Mouse (Mus musculus) urinary bladder, postnatal 14 days (tissue): Measurements from ENCODE around the gene Zmynd8.

Source experiments
- DNase-seq: peaks from one replicate; pipeline ENCODE4 v3.0.0; 2021; ENCODE audit warnings: low spot score

The Zmynd8 gene

GRCm38 (mm10) chr2:165833468-165833867 is 65.3 kb downstream of the Zmynd8 start:
- DNase-seq = no peak

GRCm38 (mm10) chr2:165832720-165833119 is 66.1 kb downstream of the Zmynd8 start:
- DNase-seq = no peak

GRCm38 (mm10) chr2:165832295-165832694 is 66.5 kb downstream of the Zmynd8 start:
- peak; percentile 30 for DNase-seq

GRCm38 (mm10) chr2:165831637-165832289 is 67.1 kb downstream of the Zmynd8 start:
- DNase-seq = peak; percentile 35

GRCm38 (mm10) chr2:165828770-165829169 is 70.0 kb downstream of the Zmynd8 start:
- no peak for DNase-seq

- DNase-seq = peak; percentile 88
These were observed 72.7 kb downstream of the Zmynd8 start for GRCm38 (mm10) chr2:165825964-165826712.

GRCm38 (mm10) chr2:165825261-165825900 is 73.4 kb downstream of the Zmynd8 start:
- no peak for DNase-seq

GRCm38 (mm10) chr2:165824826-165825225 is 74.0 kb downstream of the Zmynd8 start:
- no peak for DNase-seq

- no peak for DNase-seq
These were observed 76.3 kb downstream of the Zmynd8 start for GRCm38 (mm10) chr2:165822478-165822877.

- DNase-seq = no peak
These were observed 77.1 kb downstream of the Zmynd8 start for GRCm38 (mm10) chr2:165821671-165822070.

- DNase-seq = no peak
These were observed 78.2 kb downstream of the Zmynd8 start for GRCm38 (mm10) chr2:165820504-165821095.

- DNase-seq = no peak
These were observed 78.7 kb downstream of the Zmynd8 start for GRCm38 (mm10) chr2:165820073-165820472.

GRCm38 (mm10) chr2:165818985-165819948 is 79.5 kb downstream of the Zmynd8 start:
- peak; percentile 57 for DNase-seq

- no peak for DNase-seq
These were observed 80.2 kb downstream of the Zmynd8 start for GRCm38 (mm10) chr2:165818570-165818969.

GRCm38 (mm10) chr2:165817437-165817836 is 81.4 kb downstream of the Zmynd8 start:
- DNase-seq = no peak

- DNase-seq = no peak
These were observed 83.5 kb downstream of the Zmynd8 start for GRCm38 (mm10) chr2:165815103-165815880.

- DNase-seq = no peak
These were observed 85.9 kb downstream of the Zmynd8 start for GRCm38 (mm10) chr2:165812889-165813288.

GRCm38 (mm10) chr2:165811536-165811935 is 87.3 kb downstream of the Zmynd8 start:
- DNase-seq = peak; percentile 68

GRCm38 (mm10) chr2:165809901-165810477 is 88.8 kb downstream of the Zmynd8 start:
- DNase-seq = no peak

- DNase-seq = no peak
These were observed 89.7 kb downstream of the Zmynd8 start for GRCm38 (mm10) chr2:165809091-165809490.
